Mouse (Mus musculus) embryonic facial prominence, embryonic 12.5 days (tissue): ENCODE measurements around the gene Col26a1. TPM values are rescaled to one million over a fixed set of nuclear protein-coding genes. Genes with fewer than 3 reads are reported as not detected.

ENCODE experiments used
- ATAC-seq: fragments of 200-750 bp; cut with Nextera tagmentation; 2 replicates; pipeline ENCODE4 v1.8.0; 2017; ENCODE audit not compliant: insufficient number of reproducible peaks, insufficient read depth, low FRiP score, low TSS enrichment
- H3K27ac ChIP-seq: fragments of 300-500 bp; sonication (generic); 2 replicates; pipeline ENCODE4 v1.5.1; 2016; ENCODE audit warnings: mild to moderate bottlenecking
- H3K27me3 ChIP-seq: fragments of 300-500 bp; sonication (generic); 2 replicates; pipeline ENCODE4 v1.6.1; 2016; ENCODE audit warnings: mild to moderate bottlenecking, moderate library complexity
- H3K36me3 ChIP-seq: fragments of 300-500 bp; sonication (generic); 2 replicates; pipeline ENCODE4 v1.6.1; 2016; ENCODE audit warnings: mild to moderate bottlenecking
- H3K4me1 ChIP-seq: fragments of 300-500 bp; sonication (generic); 2 replicates; pipeline ENCODE4 v1.6.1; 2016
- H3K4me2 ChIP-seq: fragments of 300-500 bp; sonication (generic); replicated peaks from 2 replicates; pipeline ENCODE4 v1.6.1; 2016; ENCODE audit warnings: mild to moderate bottlenecking, moderate library complexity
- H3K4me3 ChIP-seq: fragments of 300-500 bp; sonication (generic); 2 replicates; pipeline ENCODE4 v1.5.1; 2016; ENCODE audit warnings: mild to moderate bottlenecking
- H3K9ac ChIP-seq: fragments of 300-500 bp; sonication (generic); 2 replicates; pipeline ENCODE4 v1.6.1; 2016; ENCODE audit warnings: mild to moderate bottlenecking, moderate library complexity
- H3K9me3 ChIP-seq: fragments of 300-500 bp; sonication (generic); 2 replicates; pipeline ENCODE4 v1.6.1; 2016; ENCODE audit warnings: mild to moderate bottlenecking, moderate library complexity
- WGBS: fragments of 180-500 bp; shearing (Covaris S2); methylation state at CpG from one replicate; pipeline ENCODE4 v1.1.7; 2016; 5-methylcytosine and 5-hydroxymethylcytosine counted together
- polyA plus RNA-seq: library from polyadenylated mRNA; unstranded; fragments of >200 nt; fragmentation: Nextera tagmentation; extraction: Ambion mirVana; gene quantifications from 2 replicates; pipeline ENCODE4 v1.2.1, GENCODE M21; 2016

Gene Col26a1
- polyA plus RNA-seq, 1 experiment from 2014 or later, result 242 TPM

DNA sequence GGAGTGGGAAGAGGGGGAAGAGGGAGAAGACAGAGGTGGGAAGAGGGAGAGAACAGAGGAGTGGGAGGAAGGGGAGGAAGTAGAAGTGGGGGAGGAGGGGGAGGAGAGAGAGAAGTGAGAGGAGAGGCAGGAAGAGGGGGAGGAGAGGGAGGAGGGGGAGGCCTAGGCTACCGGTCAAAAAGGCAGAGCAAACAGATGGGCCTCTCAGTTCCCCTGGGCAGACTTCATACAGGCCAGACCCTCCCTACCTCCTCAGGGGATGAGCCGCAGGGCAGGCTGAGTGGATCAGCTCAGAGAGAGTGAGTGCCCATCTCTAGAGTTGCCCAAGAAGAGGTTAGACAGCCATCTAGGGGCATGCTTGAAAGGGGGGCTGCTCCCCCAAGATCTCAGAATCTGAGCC lies 86.1 kb downstream of the Col26a1 start:
- Histone ChIP-seq H3K27ac (peak overlapping the region; percentile 69), H3K36me3 (peaks cover 23% of the 10 kb centered on the region), H3K9me3 (peaks cover 3% of the 10 kb centered on the region; the same call in 1 of the 2 replicates), H3K27me3 (no peaks in the 10 kb centered on the region), H3K4me2 (no peak overlapping the region), H3K9ac (no peak overlapping the region), H3K4me3 (no peak overlapping the region), H3K4me1 (peaks cover 30% of the 10 kb centered on the region)
- 13% methylated on average over 2 of the region's 2 CpGs for WGBS
- ATAC-seq, result 0 out of 2 replicates have a peak, but pooled peaks have one; percentile 26

DNA sequence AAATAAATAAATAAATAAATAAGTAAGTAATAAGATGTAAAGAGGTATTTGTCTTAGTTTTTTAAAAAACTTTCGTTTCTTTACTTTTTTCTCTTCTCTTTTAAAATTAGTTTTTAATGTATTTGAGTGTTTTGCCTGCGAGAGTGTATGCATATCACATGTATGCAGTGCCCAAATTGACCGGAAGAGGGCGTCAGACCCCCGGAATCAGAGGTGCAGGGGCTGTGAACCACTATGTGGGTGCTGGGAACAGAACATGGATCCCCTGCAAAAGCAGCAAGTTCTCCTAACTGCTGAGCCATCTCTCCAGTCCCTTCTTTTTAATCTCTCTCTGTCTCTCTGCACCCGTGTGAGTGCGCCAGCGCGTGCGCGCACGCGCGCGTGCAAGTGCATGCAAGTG lies 89.2 kb downstream of the Col26a1 start:
- Histone ChIP-seq H3K9ac (no peak overlapping the region), H3K27ac (no peak overlapping the region; the same call in 1 of the 2 replicates), H3K9me3 (peaks cover 3% of the 10 kb centered on the region; the same call in 1 of the 2 replicates), H3K4me1 (peaks cover 34% of the 10 kb centered on the region), H3K4me3 (no peak overlapping the region), H3K4me2 (no peak overlapping the region), H3K27me3 (no peaks in the 10 kb centered on the region), H3K36me3 (peaks cover 22% of the 10 kb centered on the region)
- no peak for ATAC-seq
- WGBS, result 93% methylated on average over 15 of the region's 15 CpGs

DNA sequence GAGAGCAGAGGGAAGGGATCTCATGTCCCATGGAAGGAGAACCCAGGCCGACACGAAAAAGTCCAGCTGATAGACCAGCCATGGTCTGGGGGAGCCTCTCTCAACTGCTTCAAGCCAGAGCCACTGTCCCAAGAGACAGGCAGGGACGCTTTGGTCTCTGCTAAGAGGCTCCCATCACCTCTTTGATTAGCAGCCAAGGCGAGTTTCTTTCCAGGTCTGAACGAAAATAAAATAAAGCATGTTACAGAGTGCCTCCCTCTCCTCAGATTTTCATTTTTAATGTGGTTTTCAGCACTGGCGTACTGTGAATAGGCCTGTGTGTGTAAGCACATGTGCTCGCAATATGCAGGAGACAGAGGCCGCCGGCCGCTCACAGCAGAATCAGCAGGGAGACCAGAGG lies 90.5 kb downstream of the Col26a1 start:
- peaks cover 19% of the 10 kb centered on the region for H3K36me3 ChIP-seq
- no peak overlapping the region for H3K9ac ChIP-seq
- H3K27ac ChIP-seq, result peak overlapping the region; percentile 75
- no peak overlapping the region for H3K4me3 ChIP-seq
- no peak for ATAC-seq
- H3K27me3 ChIP-seq, result no peaks in the 10 kb centered on the region
- H3K9me3 ChIP-seq, result peaks cover 3% of the 10 kb centered on the region; the same call in 1 of the 2 replicates
- H3K4me1 ChIP-seq, result peaks cover 33% of the 10 kb centered on the region
- no peak overlapping the region for H3K4me2 ChIP-seq
- 58% methylated on average over 10 of the region's 10 CpGs for WGBS

DNA sequence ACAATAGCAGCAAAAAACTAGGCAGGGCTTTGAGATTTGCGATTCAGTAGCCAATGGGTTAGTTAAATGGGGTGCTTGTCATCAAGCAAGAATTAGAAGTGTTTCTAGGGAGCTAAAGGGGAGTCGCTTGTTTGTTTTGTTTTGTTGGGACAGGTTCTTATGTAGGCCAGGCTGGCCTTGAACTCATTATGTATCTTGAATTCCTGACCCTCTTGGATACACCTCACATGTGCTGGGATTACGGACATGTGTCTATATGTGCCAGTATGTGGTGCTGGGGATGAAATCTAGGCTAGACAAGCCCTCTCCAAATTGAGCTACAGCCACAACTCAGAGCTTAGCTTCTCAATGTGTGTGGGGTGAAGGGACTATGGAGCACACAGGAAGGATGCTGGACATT lies 91.8 kb downstream of the Col26a1 start:
- Histone ChIP-seq H3K36me3 (peaks cover 18% of the 10 kb centered on the region), H3K9me3 (peaks cover 3% of the 10 kb centered on the region; the same call in 1 of the 2 replicates), H3K4me2 (no peak overlapping the region), H3K27ac (peak overlapping the region; percentile 75), H3K4me1 (peaks cover 20% of the 10 kb centered on the region; the same call in 1 of the 2 replicates), H3K4me3 (no peak overlapping the region), H3K27me3 (no peaks in the 10 kb centered on the region), H3K9ac (no peak overlapping the region)
- 0 out of 2 replicates have a peak, but pooled peaks have one; percentile 18 for ATAC-seq
- WGBS, result 61% methylated on average over 3 of the region's 3 CpGs

DNA sequence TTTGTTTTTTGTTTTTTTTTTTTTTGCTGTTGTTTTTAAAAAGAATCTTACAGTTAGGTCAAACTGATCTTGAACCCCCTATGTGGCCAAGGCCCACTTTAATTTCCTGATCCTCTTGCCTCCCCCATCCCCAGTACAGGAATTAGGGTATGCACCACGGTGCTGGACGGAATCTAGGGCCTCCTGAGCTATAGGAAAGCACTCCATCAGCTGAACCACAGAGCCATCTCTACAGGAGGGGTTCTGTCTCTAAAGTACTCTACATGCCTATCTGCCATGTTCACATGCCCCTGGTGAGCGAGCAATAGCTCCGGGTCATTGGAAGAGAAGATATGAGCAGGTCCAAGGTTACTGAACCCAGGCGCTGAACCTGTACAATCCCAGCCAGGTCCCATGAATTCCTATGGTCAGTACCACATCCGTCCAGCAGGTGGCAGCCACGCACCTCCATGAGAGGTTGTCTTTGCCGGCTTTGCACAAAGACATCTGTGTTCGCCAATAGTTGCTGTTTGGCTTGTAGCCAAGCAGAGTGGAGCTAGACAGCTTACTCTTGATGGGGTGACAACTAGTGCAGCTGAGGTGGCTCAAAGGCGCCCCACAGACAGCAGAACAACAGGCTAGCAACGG lies 92.3 kb downstream of the Col26a1 start:
- Histone ChIP-seq H3K9me3 (peaks cover 3% of the 10 kb centered on the region; the same call in 1 of the 2 replicates), H3K4me1 (peaks cover 18% of the 10 kb centered on the region; the same call in 1 of the 2 replicates), H3K9ac (no peak overlapping the region), H3K27ac (peak overlapping the region; percentile 75), H3K4me3 (no peak overlapping the region), H3K27me3 (no peaks in the 10 kb centered on the region), H3K4me2 (no peak overlapping the region), H3K36me3 (peaks cover 14% of the 10 kb centered on the region)
- WGBS, result 14% methylated on average over 11 of the region's 11 CpGs
- peak; percentile 66 for ATAC-seq

DNA sequence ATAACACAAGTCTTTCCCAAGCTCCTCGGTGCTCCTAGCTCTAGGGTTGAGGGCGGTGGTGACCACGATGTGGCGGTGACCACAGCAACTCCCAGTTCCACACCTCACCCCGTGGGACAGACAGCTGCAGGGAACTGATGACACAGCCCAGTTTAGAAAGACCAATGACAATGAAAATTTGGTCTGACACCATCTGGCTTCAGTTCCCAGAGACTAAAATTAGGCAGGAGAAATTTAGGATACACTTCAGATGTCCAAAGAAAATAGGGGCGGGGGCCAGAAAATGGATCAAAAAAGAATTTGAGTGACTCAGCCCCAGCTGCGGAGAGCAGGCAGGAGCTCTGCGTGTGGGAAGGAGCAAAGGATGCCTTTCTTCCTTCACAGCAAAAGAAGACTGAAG lies 98.5 kb downstream of the Col26a1 start:
- H3K4me2 ChIP-seq, result no peak overlapping the region
- no peaks in the 10 kb centered on the region for H3K27me3 ChIP-seq
- no peaks in the 10 kb centered on the region for H3K9me3 ChIP-seq
- ATAC-seq, result no peak
- peaks cover 6% of the 10 kb centered on the region; the same call in 1 of the 2 replicates for H3K4me1 ChIP-seq
- no peak overlapping the region for H3K4me3 ChIP-seq
- no peak overlapping the region for H3K9ac ChIP-seq
- H3K27ac ChIP-seq, result no peak overlapping the region
- WGBS, result 75% methylated on average over 8 of the region's 8 CpGs
- no peaks in the 10 kb centered on the region for H3K36me3 ChIP-seq

DNA sequence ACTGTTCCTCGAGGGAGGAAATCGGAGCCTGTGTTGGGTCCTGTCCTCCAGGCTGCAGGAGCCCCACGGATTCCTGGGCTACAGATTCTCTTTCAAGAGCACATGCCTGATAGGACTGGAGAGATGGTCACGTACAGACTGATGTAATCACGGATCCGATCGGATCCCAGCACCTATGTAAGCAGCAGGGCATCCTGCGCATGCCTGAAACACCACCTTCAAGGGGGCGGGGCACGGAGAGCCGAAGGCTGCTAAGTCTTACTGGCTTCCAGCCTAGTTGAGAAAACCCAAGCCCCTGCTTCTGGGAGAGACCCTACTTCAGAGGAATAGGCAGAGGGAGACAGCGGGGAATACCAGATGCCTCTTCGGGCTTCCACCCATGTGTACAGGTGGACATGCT lies 100.4 kb downstream of the Col26a1 start:
- Histone ChIP-seq H3K27me3 (no peaks in the 10 kb centered on the region), H3K4me1 (peaks cover 6% of the 10 kb centered on the region; the same call in 1 of the 2 replicates), H3K27ac (no peak overlapping the region), H3K36me3 (peaks cover 6% of the 10 kb centered on the region; the same call in 1 of the 2 replicates), H3K4me2 (0 out of 2 replicates have a peak overlapping the region, but pooled peaks have one; percentile 11), H3K9me3 (no peaks in the 10 kb centered on the region), H3K4me3 (no peak overlapping the region), H3K9ac (no peak overlapping the region)
- 72% methylated on average over 13 of the region's 13 CpGs for WGBS
- no peak for ATAC-seq

DNA sequence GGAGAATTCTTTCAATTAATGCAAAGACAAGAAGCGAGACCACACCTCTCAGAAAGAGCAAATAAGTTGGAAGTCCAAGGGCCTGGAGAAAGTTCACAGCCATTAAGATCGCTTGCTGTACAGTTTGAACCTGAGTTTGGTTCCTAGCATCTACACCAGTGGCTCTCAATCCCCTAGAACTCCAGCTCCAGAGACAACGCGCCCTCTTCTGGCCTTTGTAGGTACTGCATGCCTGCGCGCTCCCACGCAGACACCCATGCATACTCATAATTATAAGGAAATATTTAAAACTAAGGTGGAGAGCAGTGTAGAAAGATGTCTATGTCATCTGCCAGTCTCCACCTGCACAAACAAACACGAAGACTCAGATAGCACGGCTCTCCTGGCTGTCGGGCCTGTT lies 102.5 kb downstream of the Col26a1 start:
- Histone ChIP-seq H3K27me3 (no peaks in the 10 kb centered on the region), H3K4me2 (no peak overlapping the region), H3K9ac (no peak overlapping the region), H3K4me3 (no peak overlapping the region), H3K27ac (no peak overlapping the region), H3K36me3 (peaks cover 14% of the 10 kb centered on the region; the same call in 1 of the 2 replicates), H3K9me3 (no peaks in the 10 kb centered on the region), H3K4me1 (peaks cover 6% of the 10 kb centered on the region; the same call in 1 of the 2 replicates)
- 50% methylated on average over 10 of the region's 10 CpGs for WGBS
- no peak for ATAC-seq

DNA sequence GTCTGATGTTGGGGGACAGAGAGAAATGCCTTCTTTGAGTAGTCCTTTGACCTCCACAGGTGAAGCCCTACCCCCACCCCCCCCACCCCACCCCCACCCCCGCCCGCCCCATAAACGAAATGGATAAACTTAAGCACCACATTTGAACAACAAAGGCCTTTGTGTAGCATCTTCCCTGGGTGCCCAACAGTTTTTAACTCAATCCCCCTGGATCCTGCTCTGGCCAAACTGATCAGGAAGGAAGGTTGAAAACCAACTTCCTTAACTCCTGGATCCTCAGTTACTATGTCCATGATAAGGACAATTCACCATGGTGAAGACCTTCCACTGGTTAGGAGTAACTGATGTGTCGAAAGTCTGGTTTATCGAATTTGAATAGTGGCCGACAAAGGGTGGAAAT lies 103.1 kb downstream of the Col26a1 start:
- WGBS, result 85% methylated on average over 6 of the region's 6 CpGs
- Histone ChIP-seq H3K9me3 (no peaks in the 10 kb centered on the region), H3K4me2 (no peak overlapping the region), H3K9ac (no peak overlapping the region), H3K36me3 (peaks cover 14% of the 10 kb centered on the region; the same call in 1 of the 2 replicates), H3K27ac (no peak overlapping the region), H3K4me3 (no peak overlapping the region), H3K27me3 (no peaks in the 10 kb centered on the region), H3K4me1 (peaks cover 6% of the 10 kb centered on the region; the same call in 1 of the 2 replicates)
- ATAC-seq, result no peak

DNA sequence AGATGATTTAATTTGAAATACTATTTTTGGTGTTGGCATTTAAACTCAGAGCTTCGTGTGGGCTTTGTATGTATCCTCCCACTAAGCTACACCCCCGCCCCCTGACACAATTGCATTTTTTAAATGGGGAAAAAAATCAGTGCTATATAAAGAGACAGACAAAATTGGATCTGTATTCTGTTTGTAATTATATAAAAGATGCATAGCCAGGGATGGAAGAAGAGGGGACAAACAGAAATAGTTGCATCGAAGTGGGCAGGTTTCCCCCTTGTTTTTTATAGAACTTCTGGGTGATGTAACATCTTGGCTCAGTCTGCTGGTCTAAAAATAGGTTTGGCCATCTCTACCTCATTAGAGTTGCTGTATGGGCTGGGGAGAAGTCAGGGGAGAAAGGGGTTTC lies 107.5 kb downstream of the Col26a1 start:
- Histone ChIP-seq H3K4me1 (no peaks in the 10 kb centered on the region), H3K9me3 (no peaks in the 10 kb centered on the region), H3K36me3 (peaks cover 14% of the 10 kb centered on the region; the same call in 1 of the 2 replicates), H3K4me3 (no peak overlapping the region), H3K9ac (no peak overlapping the region), H3K27me3 (no peaks in the 10 kb centered on the region), H3K27ac (no peak overlapping the region), H3K4me2 (no peak overlapping the region)
- ATAC-seq, result no peak
- 85% methylated on average over 3 of the region's 3 CpGs for WGBS

DNA sequence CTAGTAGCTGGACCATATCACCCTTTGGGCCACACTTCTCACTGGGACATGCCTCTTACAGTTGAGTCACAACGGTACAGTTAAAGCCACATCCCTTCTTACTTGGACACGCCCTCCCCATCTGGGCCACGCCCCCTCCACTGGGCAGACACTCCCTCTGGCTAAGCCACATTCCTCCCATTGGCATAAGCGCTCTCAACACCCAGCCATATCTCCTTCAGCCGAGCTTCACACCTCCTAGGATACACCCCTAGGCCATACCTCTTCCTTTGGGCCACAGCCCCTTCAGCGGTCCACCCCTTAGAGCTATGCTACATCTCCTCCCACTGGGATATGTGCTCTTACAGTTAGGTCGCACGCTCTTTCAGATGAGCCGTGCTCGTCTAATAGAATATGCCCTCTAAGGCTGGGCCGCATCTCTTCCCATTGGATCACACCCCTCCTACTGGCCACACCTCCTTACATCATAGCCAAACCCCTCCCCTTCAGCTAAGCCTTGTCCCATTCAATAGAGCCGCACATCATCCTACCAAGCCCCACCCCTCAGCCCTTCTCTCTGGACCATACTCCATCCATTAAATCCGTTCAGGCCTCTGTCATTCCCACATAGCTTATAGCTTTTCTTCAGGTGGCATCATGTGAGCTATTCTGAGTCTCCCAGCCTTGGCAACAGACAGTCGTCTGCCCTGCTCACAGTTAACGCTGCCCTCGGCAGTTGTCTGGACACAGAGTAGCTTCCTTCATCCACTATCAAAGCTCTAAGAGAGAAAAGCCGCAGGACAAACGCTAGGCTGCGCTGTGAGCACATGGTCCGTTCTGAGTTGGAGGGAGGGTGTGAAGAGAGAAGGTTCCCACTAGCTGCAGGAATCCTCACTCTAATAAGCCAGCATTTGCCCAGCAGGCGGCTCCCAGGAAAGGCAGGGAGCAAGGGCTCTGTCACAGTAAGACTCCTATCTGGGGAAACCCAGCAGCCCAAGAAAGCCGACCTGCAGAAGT lies 109.7 kb downstream of the Col26a1 start:
- 57% methylated on average over 22 of the region's 22 CpGs for WGBS
- Histone ChIP-seq H3K4me3 (no peak overlapping the region), H3K9me3 (no peaks in the 10 kb centered on the region), H3K4me2 (no peak overlapping the region), H3K4me1 (peaks cover 7% of the 10 kb centered on the region), H3K36me3 (peaks cover 11% of the 10 kb centered on the region; the same call in 1 of the 2 replicates), H3K27me3 (no peaks in the 10 kb centered on the region), H3K9ac (no peak overlapping the region), H3K27ac (no peak overlapping the region)
- ATAC-seq, result no peak
